Mouse (Mus musculus) limb, embryonic 15.5 days (tissue): ENCODE data around the gene Disc1. TPM values are rescaled to one million over a fixed set of nuclear protein-coding genes. Genes with fewer than 3 reads are reported as not detected.
A peak's percentile ranks its signal among the peaks of the same experiment; 100 is the strongest.

Source experiments
- ATAC-seq: fragments of 200-750 bp; cut with Nextera tagmentation; 2 replicates; pipeline ENCODE4 v1.8.0; 2017; ENCODE audit warnings: low read depth, moderate TSS enrichment; ENCODE audit not compliant: insufficient number of reproducible peaks, low FRiP score, low TSS enrichment
- H3K27ac ChIP-seq: fragments of 300-500 bp; sonication (generic); 2 replicates; pipeline ENCODE4 v1.5.1; 2015; ENCODE audit warnings: moderate library complexity, mild to moderate bottlenecking, inconsistent platforms
- H3K27me3 ChIP-seq: fragments of 300-500 bp; sonication (generic); 2 replicates; pipeline ENCODE4 v1.6.1; 2015; ENCODE audit warnings: inconsistent platforms
- H3K36me3 ChIP-seq: fragments of 300-500 bp; sonication (generic); 2 replicates; pipeline ENCODE4 v1.6.1; 2015; ENCODE audit warnings: inconsistent platforms
- H3K4me1 ChIP-seq: fragments of 300-500 bp; sonication (generic); 2 replicates; pipeline ENCODE4 v1.6.1; 2015; ENCODE audit warnings: inconsistent platforms
- H3K4me2 ChIP-seq: fragments of 300-500 bp; sonication (generic); 2 replicates; pipeline ENCODE4 v1.6.1; 2015; ENCODE audit warnings: mild to moderate bottlenecking, inconsistent platforms
- H3K4me3 ChIP-seq: fragments of 300-500 bp; sonication (generic); 2 replicates; pipeline ENCODE4 v1.5.1; 2015; ENCODE audit warnings: mild to moderate bottlenecking, inconsistent platforms
- H3K9ac ChIP-seq: fragments of 300-500 bp; sonication (generic); 2 replicates; pipeline ENCODE4 v1.6.1; 2015; ENCODE audit warnings: inconsistent platforms
- H3K9me3 ChIP-seq: fragments of 300-500 bp; sonication (generic); 2 replicates; pipeline ENCODE4 v1.6.1; 2016; ENCODE audit warnings: inconsistent platforms
- WGBS: fragments of 180-500 bp; shearing (Covaris S2); methylation state at CpG from one replicate; pipeline ENCODE4 v1.1.7; 2015; 5-methylcytosine and 5-hydroxymethylcytosine counted together
- polyA plus RNA-seq: library from polyadenylated mRNA; unstranded; fragments of >200 nt; fragmentation: Nextera tagmentation; extraction: Ambion mirVana; gene quantifications from 2 replicates; pipeline ENCODE4 v1.2.1, GENCODE M21; 2015

The Disc1 gene
- polyA plus RNA-seq, 1 experiment from 2014 or later: 2.3 TPM

DNA sequence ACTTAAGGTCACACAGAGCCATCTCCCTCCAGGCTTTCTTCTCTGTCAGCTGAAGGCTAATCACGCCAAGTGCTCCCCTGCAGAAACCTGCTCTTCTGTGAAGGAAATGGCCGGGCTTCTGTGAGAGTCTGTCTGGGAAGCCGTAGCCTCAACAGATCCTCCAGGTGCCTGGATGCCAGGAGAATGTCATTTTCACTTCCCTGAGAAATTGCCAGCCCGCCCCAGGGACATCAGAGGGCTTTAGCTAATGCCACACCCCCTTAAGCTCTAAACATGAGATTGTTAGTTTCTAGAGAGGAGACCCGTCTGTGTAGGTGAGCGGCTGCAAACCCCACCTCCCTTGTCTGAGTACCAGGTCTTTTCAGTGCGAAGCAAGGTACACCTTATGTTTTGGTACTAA is 15.3 kb downstream of the Disc1 start:
- no peak for ATAC-seq
- H3K4me3 ChIP-seq: no peak overlapping the region
- H3K4me1 ChIP-seq: peaks cover 13% of the 10 kb centered on the region
- 61% methylated on average over 7 of the region's 7 CpGs for WGBS
- H3K36me3 ChIP-seq: no peaks in the 10 kb centered on the region
- no peaks in the 10 kb centered on the region for H3K9me3 ChIP-seq
- no peak overlapping the region for H3K9ac ChIP-seq
- H3K27me3 ChIP-seq: no peaks in the 10 kb centered on the region
- no peak overlapping the region for H3K27ac ChIP-seq
- H3K4me2 ChIP-seq: no peak overlapping the region

DNA sequence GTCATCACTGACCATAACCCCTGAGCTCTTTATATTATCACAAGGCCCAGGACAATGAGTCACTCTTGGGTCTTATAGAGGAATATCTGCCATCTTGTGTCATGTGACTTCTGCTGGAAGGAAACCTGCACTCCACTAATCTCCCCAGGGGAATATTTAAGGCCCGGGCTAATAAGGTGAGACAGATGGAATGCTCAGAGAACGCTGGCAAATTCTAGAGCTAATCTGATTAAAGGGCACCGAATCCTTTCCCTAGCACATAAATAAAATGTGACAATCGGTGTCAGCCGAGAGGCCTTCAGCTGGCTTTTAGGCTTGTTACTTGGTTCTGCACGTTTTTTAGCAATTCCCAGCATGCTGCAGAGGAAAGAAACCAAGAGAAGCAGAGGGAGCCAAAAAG is 15.7 kb downstream of the Disc1 start:
- Histone ChIP-seq H3K9ac (no peak overlapping the region), H3K4me2 (no peak overlapping the region), H3K27me3 (no peaks in the 10 kb centered on the region), H3K27ac (no peak overlapping the region), H3K4me1 (peaks cover 13% of the 10 kb centered on the region), H3K36me3 (no peaks in the 10 kb centered on the region), H3K4me3 (no peak overlapping the region), H3K9me3 (no peaks in the 10 kb centered on the region)
- 32% methylated on average over 6 of the region's 6 CpGs for whole genome bisulfite sequencing
- no peak for ATAC-seq

DNA sequence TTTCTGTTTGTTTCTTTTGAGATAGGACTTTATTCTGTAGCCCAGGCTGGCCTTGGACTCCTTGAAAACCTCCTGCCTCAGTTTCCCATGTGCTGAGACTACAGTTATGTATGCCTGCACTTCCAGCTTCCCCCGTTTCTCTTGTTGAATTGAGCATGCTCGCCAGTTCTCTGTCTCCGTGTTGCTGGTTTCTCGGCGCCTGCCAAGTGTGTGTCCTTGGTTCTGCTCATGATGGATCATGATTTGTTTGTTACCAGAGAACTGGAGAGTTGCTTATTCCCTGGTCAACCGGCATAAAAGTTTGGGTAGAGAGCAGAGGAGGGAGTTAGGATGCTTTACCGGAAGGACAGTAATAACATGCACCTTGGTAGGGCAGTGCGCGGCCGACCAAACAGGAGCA is 20.1 kb downstream of the Disc1 start:
- Histone ChIP-seq H3K9ac (no peak overlapping the region), H3K27ac (no peak overlapping the region), H3K9me3 (no peaks in the 10 kb centered on the region), H3K36me3 (no peaks in the 10 kb centered on the region), H3K27me3 (no peaks in the 10 kb centered on the region), H3K4me3 (no peak overlapping the region), H3K4me2 (no peak overlapping the region), H3K4me1 (no peaks in the 10 kb centered on the region)
- 93% methylated on average over 10 of the region's 10 CpGs for WGBS
- ATAC-seq: no peak

DNA sequence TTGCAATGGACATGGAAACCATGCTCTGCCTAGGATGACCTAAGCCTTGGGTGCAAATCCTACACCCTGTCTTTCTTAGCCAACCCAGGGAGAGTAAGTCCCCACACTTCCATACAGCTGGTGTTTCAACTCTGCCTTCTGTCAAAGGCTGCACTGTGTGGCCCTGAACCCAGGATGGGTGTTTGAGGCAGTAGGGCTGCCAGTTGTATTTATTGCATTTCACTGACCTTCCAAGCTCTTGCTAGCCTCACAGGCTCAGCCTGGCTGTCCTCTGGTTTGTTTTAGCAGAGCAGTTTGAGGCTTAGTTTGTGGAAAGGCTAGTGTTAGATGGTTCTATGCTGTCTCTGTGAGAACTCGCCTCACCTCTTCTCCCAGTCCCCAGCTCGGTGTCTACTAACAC is 20.6 kb downstream of the Disc1 start:
- WGBS: 87% methylated on average over 2 of the region's 2 CpGs
- H3K4me1 ChIP-seq: no peaks in the 10 kb centered on the region
- ATAC-seq: no peak
- H3K9me3 ChIP-seq: no peaks in the 10 kb centered on the region
- no peak overlapping the region for H3K9ac ChIP-seq
- no peak overlapping the region for H3K4me2 ChIP-seq
- H3K4me3 ChIP-seq: no peak overlapping the region
- no peaks in the 10 kb centered on the region for H3K36me3 ChIP-seq
- no peaks in the 10 kb centered on the region for H3K27me3 ChIP-seq
- H3K27ac ChIP-seq: no peak overlapping the region

DNA sequence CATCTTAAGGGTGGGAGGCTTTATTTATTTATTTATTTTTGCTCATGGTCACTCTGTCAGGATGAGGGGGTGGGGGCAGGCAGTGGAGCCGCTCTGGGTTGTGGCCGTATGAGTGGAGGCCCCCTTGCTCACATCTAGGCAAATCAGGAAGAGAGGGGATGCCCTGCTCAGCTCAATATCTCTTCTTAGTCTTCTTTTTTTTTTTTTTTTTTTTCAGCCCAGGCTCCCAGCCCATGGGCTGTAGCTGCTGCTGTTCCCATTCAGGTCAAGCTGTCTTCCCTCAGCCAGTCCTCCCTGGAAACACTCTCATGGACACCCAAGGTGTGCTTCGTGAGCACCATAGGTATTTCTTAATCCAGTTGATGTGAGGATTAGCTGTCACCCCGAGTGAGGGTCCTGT is 21.4 kb downstream of the Disc1 start:
- whole genome bisulfite sequencing: 75% methylated on average over 4 of the region's 4 CpGs
- H3K36me3 ChIP-seq: no peaks in the 10 kb centered on the region

DNA sequence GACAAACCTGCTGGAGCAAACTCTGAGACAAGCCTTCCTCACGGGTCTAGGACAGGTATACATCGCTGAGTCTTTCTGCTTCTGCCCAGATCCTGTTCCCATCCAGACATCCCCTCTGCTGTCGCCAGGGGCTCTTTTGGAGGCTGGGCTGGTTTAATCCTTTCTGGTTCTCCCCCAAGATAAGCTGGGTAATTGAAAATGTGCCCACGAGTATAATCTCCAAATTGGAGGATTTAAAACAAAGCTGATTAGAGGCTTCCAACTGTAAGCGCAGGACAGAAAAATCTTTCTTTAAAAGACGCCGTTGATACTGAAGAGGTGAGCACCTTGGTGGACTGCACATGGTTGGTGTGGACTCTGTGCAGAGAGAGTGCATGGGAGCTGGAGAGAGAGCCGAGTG is 23.3 kb downstream of the Disc1 start:
- ATAC-seq: no peak
- WGBS: 81% methylated on average over 8 of the region's 8 CpGs
- H3K9me3 ChIP-seq: no peaks in the 10 kb centered on the region
- no peaks in the 10 kb centered on the region for H3K36me3 ChIP-seq
- H3K4me2 ChIP-seq: no peak overlapping the region
- H3K4me3 ChIP-seq: no peak overlapping the region
- no peaks in the 10 kb centered on the region for H3K4me1 ChIP-seq
- no peak overlapping the region for H3K9ac ChIP-seq
- no peaks in the 10 kb centered on the region for H3K27me3 ChIP-seq
- H3K27ac ChIP-seq: no peak overlapping the region

More for the DNA sequence above, 21.4 kb downstream of the Disc1 start:
- Histone ChIP-seq H3K9me3 (no peaks in the 10 kb centered on the region), H3K4me1 (no peaks in the 10 kb centered on the region), H3K4me2 (no peak overlapping the region), H3K27ac (no peak overlapping the region), H3K27me3 (no peaks in the 10 kb centered on the region), H3K4me3 (no peak overlapping the region), H3K9ac (no peak overlapping the region)
- ATAC-seq: no peak

DNA sequence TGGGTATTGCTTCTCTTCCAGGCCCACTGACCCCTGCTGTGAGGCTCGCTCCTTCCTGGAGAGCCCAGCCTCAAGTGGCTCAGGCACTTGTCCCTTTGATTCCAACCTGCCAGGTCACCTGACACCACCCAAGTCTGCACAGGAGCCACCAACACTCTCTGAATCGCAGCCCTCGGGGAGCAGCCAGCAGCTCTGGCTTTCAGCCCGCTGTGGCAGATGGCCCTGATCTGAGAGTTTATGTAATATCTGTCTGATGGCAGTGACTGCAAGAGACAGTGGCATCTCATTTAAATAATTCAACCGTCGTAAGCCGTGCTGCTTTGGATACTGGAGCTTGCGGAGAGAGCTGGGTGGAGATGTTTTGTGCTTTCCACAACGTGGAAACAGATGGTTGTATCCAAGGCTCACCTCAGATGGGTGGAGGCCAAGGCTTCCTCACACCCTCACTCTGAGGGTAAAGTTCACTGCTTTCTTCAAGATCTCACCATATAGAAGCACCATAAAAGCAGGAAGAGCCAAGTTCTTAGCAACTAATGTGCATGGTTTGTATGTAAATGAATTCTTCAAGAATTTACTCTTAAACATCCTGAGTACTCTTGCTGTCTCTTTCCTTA is 24.9 kb downstream of the Disc1 start:
- H3K27me3 ChIP-seq: no peaks in the 10 kb centered on the region
- H3K36me3 ChIP-seq: no peaks in the 10 kb centered on the region
- H3K27ac ChIP-seq: no peak overlapping the region
- H3K9ac ChIP-seq: no peak overlapping the region
- peaks cover 8% of the 10 kb centered on the region for H3K4me1 ChIP-seq
- no peaks in the 10 kb centered on the region for H3K9me3 ChIP-seq
- 51% methylated on average over 9 of the region's 9 CpGs for WGBS
- H3K4me2 ChIP-seq: no peak overlapping the region
- no peak for ATAC-seq
- no peak overlapping the region for H3K4me3 ChIP-seq

GRCm38 (mm10) chr8:125080388-125081344 is 26.7 kb downstream of the Disc1 start:
- H3K4me2 ChIP-seq: no peak overlapping the region
- no peaks in the 10 kb centered on the region for H3K9me3 ChIP-seq
- no peaks in the 10 kb centered on the region for H3K36me3 ChIP-seq
- no peak overlapping the region for H3K27ac ChIP-seq
- H3K4me3 ChIP-seq: no peak overlapping the region
- WGBS: 82% methylated on average over 19 of the region's 19 CpGs
- ATAC-seq: no peak
- H3K27me3 ChIP-seq: no peaks in the 10 kb centered on the region
- no peak overlapping the region for H3K9ac ChIP-seq
- H3K4me1 ChIP-seq: peaks cover 11% of the 10 kb centered on the region

DNA sequence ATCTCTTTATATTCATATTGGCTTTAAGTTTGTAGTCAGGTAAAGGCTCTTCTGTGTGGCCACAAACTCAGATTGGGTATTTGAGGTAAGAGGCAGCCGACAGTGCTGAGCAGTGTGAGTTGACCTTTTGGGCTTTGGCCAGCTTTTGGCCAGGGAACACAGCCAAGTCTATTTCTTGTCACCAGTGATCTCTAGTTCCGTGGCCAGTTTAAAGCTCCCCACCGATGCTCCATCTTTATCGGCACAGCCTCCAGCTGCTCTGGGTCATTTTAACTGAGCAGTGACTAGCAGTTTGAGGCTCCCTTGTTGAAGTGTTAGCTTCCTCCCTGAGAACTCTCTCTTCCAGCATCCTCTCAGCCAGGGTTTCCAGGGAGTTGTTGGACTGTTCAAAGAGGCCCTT is 29.8 kb downstream of the Disc1 start:
- ATAC-seq: no peak

GRCm38 (mm10) chr8:125084523-125084922 is 30.5 kb downstream of the Disc1 start:
- no peak overlapping the region for H3K27ac ChIP-seq
- no peak for ATAC-seq

More for the DNA sequence above, 29.8 kb downstream of the Disc1 start:
- no peaks in the 10 kb centered on the region for H3K9me3 ChIP-seq
- H3K9ac ChIP-seq: no peak overlapping the region
- H3K27ac ChIP-seq: peak overlapping the region; percentile 85
- 33% methylated on average over 4 of the region's 4 CpGs for WGBS
- peaks cover 11% of the 10 kb centered on the region for H3K4me1 ChIP-seq
- H3K4me2 ChIP-seq: no peak overlapping the region
- H3K36me3 ChIP-seq: 0 out of 2 replicates have a peak, but pooled peaks cover 5% of the 10 kb centered on the region
- H3K4me3 ChIP-seq: no peak overlapping the region
- H3K27me3 ChIP-seq: no peaks in the 10 kb centered on the region

GRCm38 (mm10) chr8:125090889-125091740 is 37.1 kb downstream of the Disc1 start:
- no peaks in the 10 kb centered on the region for H3K9me3 ChIP-seq
- 60% methylated on average over 21 of the region's 21 CpGs for WGBS
- no peaks in the 10 kb centered on the region for H3K27me3 ChIP-seq
- 0 out of 2 replicates have a peak, but pooled peaks cover 5% of the 10 kb centered on the region for H3K36me3 ChIP-seq
- H3K27ac ChIP-seq: no peak overlapping the region
- H3K4me2 ChIP-seq: peak overlapping the region; percentile 20; the same call in 1 of the 2 replicates
- H3K9ac ChIP-seq: no peak overlapping the region
- no peak overlapping the region for H3K4me3 ChIP-seq
- 0 out of 2 replicates have a peak, but pooled peaks have one; percentile 56 for ATAC-seq
- H3K4me1 ChIP-seq: peaks cover 2% of the 10 kb centered on the region; the same call in 1 of the 2 replicates

More at GRCm38 (mm10) chr8:125084523-125084922, 30.5 kb downstream of the Disc1 start:
- H3K27me3 ChIP-seq: no peaks in the 10 kb centered on the region
- H3K36me3 ChIP-seq: 0 out of 2 replicates have a peak, but pooled peaks cover 5% of the 10 kb centered on the region
- H3K9ac ChIP-seq: no peak overlapping the region
- no peaks in the 10 kb centered on the region for H3K9me3 ChIP-seq
- peaks cover 11% of the 10 kb centered on the region for H3K4me1 ChIP-seq
- no peak overlapping the region for H3K4me3 ChIP-seq
- no peak overlapping the region for H3K4me2 ChIP-seq
- WGBS: 69% methylated on average over 7 of the region's 7 CpGs
